Mouse (Mus musculus) liver, adult 2 months (tissue): Measurements from ENCODE around the gene Plcb2. TPM values are rescaled to one million over a fixed set of nuclear protein-coding genes. Genes with fewer than 3 reads are reported as not detected.

ENCODE experiments used
- DNase-seq: peaks from one replicate; pipeline ENCODE4 v3.0.0-alpha.2; 2011; ENCODE audit warnings: low read depth, low spot score; ENCODE audit errors: extremely low read depth
- H3K27ac ChIP-seq: fragments of 200-500 bp; replicated peaks from 2 replicates; pipeline ENCODE4 v1.5.1; 2012; ENCODE audit warnings: low read depth, mild to moderate bottlenecking, control low read depth, inconsistent platforms, low read length; ENCODE audit not compliant: insufficient read depth
- H3K27me3 ChIP-seq: fragments of 200-500 bp; 2 replicates; pipeline ENCODE4 v1.6.1; 2012; ENCODE audit warnings: mild to moderate bottlenecking, moderate library complexity, low read length, inconsistent platforms; ENCODE audit not compliant: control insufficient read depth, insufficient read depth
- H3K36me3 ChIP-seq: fragments of 200-500 bp; 2 replicates; pipeline ENCODE4 v1.6.1; 2012; ENCODE audit warnings: low read length, inconsistent platforms; ENCODE audit not compliant: control insufficient read depth, insufficient read depth
- H3K4me1 ChIP-seq: fragments of 200-500 bp; 2 replicates; pipeline ENCODE4 v1.6.1; 2011; ENCODE audit warnings: low read length; ENCODE audit not compliant: control insufficient read depth, insufficient read depth
- H3K4me3 ChIP-seq: fragments of 200-500 bp; 2 replicates; pipeline ENCODE4 v1.5.1; 2011; ENCODE audit warnings: low read depth, mild to moderate bottlenecking, control low read depth, low read length, moderate library complexity; ENCODE audit not compliant: insufficient read depth
- H3K79me2 ChIP-seq: fragments of 200-500 bp; 2 replicates; pipeline ENCODE4 v1.6.1; 2012; ENCODE audit warnings: inconsistent platforms, mild to moderate bottlenecking, low read length, moderate library complexity; ENCODE audit not compliant: control insufficient read depth, insufficient read depth
- H3K9ac ChIP-seq: fragments of 200-500 bp; 2 replicates; pipeline ENCODE4 v1.6.1; 2012; ENCODE audit warnings: low read depth, mild to moderate bottlenecking, control low read depth, inconsistent platforms, low read length
- CTCF ChIP-seq: fragments of 200-500 bp; IDR thresholded peaks from 2 replicates; pipeline ENCODE4 v1.5.1; 2011; ENCODE audit warnings: low read depth, low read length, control low read depth
- POLR2A ChIP-seq: fragments of 200-500 bp; IDR thresholded peaks from 2 replicates; pipeline ENCODE4 v1.6.1; 2011; ENCODE audit warnings: low read length, control low read depth; ENCODE audit not compliant: insufficient read depth; ENCODE audit errors: extremely low read depth
- WGBS: fragments of 180-500 bp; shearing (Covaris S2); methylation state at CpG from one replicate; pipeline ENCODE4 v1.1.7; 2018; 5-methylcytosine and 5-hydroxymethylcytosine counted together
- polyA plus RNA-seq: library from polyadenylated mRNA; depleted of rRNA; stranded (reverse); fragments of >200 nt; gene quantifications from 2 replicates; pipeline ENCODE4 v1.2.3, GENCODE M21; 2012
- total RNA-seq: library from RNA; depleted of rRNA; stranded (reverse); fragments of >200 nt; gene quantifications from 2 replicates; pipeline ENCODE4 v1.2.3, GENCODE M21; 2014

Plcb2 gene
- total and polyA plus RNA-seq, 2 experiments, result 0.80 to 1.2 TPM

- Histone ChIP-seq H3K9ac (peak overlapping the region; percentile 20), H3K27ac (no peak overlapping the region), H3K36me3 (no peaks in the 10 kb centered on the region), H3K4me3 (peak overlapping the region; percentile 39; the same call in 1 of the 2 replicates), H3K27me3 (peaks cover 13% of the 10 kb centered on the region; the same call in 1 of the 2 replicates), H3K4me1 (no peaks in the 10 kb centered on the region), H3K79me2 (no peaks in the 10 kb centered on the region)
- DNase-seq, result no peak
- WGBS, result 2% methylated on average over 89 of the region's 89 CpGs
- TF ChIP-seq CTCF (no peak), POLR2A (no peak)
Observed at GRCm38 (mm10) chr2:118676839-118677741, 51.1 kb downstream of the Plcb2 start.

- 47% methylated on average over 7 of the region's 7 CpGs for WGBS
- H3K4me1 ChIP-seq, result no peaks in the 10 kb centered on the region
- H3K4me3 ChIP-seq, result no peak overlapping the region
- H3K27ac ChIP-seq, result no peak overlapping the region
- H3K79me2 ChIP-seq, result no peaks in the 10 kb centered on the region
- peaks cover 13% of the 10 kb centered on the region; the same call in 1 of the 2 replicates for H3K27me3 ChIP-seq
- H3K9ac ChIP-seq, result no peak overlapping the region
- no peak for TF ChIP-seq POLR2A
- TF ChIP-seq CTCF, result no peak
- no peak for DNase-seq
- no peaks in the 10 kb centered on the region for H3K36me3 ChIP-seq
Observed at GRCm38 (mm10) chr2:118674500-118674899, 53.7 kb downstream of the Plcb2 start.

GRCm38 (mm10) chr2:118673686-118674465 is 54.4 kb downstream of the Plcb2 start:
- H3K27ac ChIP-seq, result no peak overlapping the region
- no peak overlapping the region for H3K4me3 ChIP-seq
- H3K79me2 ChIP-seq, result no peaks in the 10 kb centered on the region
- H3K36me3 ChIP-seq, result no peaks in the 10 kb centered on the region
- WGBS, result 43% methylated on average over 15 of the region's 15 CpGs
- no peak for DNase-seq
- H3K9ac ChIP-seq, result no peak overlapping the region
- H3K4me1 ChIP-seq, result no peaks in the 10 kb centered on the region
- H3K27me3 ChIP-seq, result peaks cover 13% of the 10 kb centered on the region; the same call in 1 of the 2 replicates
- TF ChIP-seq CTCF, result no peak
- no peak for TF ChIP-seq POLR2A

DNA sequence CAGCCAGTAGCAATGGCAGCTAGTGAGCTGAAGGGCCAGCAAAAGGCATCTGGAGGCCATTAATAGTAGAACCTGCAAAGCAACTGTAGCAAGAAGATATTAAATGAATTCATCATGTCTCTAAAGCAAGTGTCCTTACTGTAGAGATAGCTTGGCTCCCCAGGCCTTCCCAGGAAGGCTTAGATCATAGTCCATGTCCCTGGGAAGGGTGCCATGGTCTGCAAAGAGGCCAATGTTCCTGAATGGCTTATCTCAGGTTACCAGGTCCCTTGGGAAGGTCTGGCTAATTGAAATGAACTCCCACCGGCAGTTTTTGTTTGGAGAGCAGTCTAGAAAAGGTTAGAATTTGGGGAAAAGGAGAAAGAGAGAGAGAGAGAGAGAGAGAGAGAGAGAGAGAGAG is 56.5 kb downstream of the Plcb2 start:
- Histone ChIP-seq H3K27me3 (peaks cover 5% of the 10 kb centered on the region; the same call in 1 of the 2 replicates), H3K36me3 (no peaks in the 10 kb centered on the region), H3K9ac (no peak overlapping the region), H3K79me2 (no peaks in the 10 kb centered on the region), H3K4me3 (no peak overlapping the region), H3K27ac (no peak overlapping the region), H3K4me1 (no peaks in the 10 kb centered on the region)
- WGBS, result 30% methylated on average over 1 of the region's 1 CpGs
- DNase-seq, result peak; percentile 34
- TF ChIP-seq POLR2A, result no peak

DNA sequence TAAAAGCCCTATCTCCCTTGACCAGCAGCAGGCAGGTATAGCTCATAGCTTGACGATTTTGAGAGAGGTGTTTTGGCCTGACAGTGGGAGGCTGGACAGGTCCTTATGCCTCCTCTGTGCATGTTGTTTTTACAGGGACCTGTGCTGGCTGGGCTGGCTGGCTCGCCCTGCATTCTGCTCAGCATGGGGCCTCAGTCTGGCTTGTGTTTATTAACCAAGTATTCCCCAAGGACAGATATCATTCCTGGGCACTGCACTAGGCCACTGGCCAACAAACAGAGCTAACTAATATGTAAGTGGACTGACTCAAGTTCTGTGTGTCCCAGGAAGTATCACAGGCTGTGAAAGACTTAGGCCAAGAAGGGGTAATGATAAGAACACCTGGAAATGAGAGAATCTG is 58.5 kb downstream of the Plcb2 start:
- TF ChIP-seq POLR2A (no peak), CTCF (no peak)
- WGBS, result 49% methylated on average over 2 of the region's 2 CpGs
- DNase-seq, result no peak
- no peak overlapping the region for H3K27ac ChIP-seq
- H3K36me3 ChIP-seq, result no peaks in the 10 kb centered on the region
- no peaks in the 10 kb centered on the region for H3K4me1 ChIP-seq
- H3K4me3 ChIP-seq, result no peak overlapping the region
- H3K79me2 ChIP-seq, result no peaks in the 10 kb centered on the region
- H3K27me3 ChIP-seq, result no peaks in the 10 kb centered on the region
- no peak overlapping the region for H3K9ac ChIP-seq

GRCm38 (mm10) chr2:118669245-118669644 is 59.0 kb downstream of the Plcb2 start:
- Histone ChIP-seq H3K79me2 (no peaks in the 10 kb centered on the region), H3K36me3 (no peaks in the 10 kb centered on the region), H3K9ac (no peak overlapping the region), H3K4me3 (no peak overlapping the region), H3K4me1 (no peaks in the 10 kb centered on the region), H3K27me3 (no peaks in the 10 kb centered on the region), H3K27ac (no peak overlapping the region)
- WGBS, result 79% methylated on average over 6 of the region's 6 CpGs
- no peak for DNase-seq
- TF ChIP-seq CTCF, result no peak
